Mouse (Mus musculus) neutrophil, adult 5-6 weeks (primary cell): ENCODE measurements around the gene Atp1a1. TPM values are rescaled to one million over a fixed set of nuclear protein-coding genes. Genes with fewer than 3 reads are reported as not detected.

Experiments
- ATAC-seq: fragments of 151-379, 151-347 bp; 2 replicates; pipeline ENCODE4 v1.8.0; 2017; ENCODE audit warnings: mild to moderate bottlenecking, moderate TSS enrichment; ENCODE audit not compliant: insufficient number of reproducible peaks, poor library complexity, low FRiP score, severe bottlenecking; ENCODE audit errors: extremely low read depth
- total RNA-seq: library from RNA; stranded (forward); fragments of 200-1000 nt; gene quantifications from 2 replicates; pipeline ENCODE4 v1.2.3, GENCODE M21; 2017

The Atp1a1 gene
- 72.3 and 75.5 TPM in 2 replicates for total RNA-seq

DNA sequence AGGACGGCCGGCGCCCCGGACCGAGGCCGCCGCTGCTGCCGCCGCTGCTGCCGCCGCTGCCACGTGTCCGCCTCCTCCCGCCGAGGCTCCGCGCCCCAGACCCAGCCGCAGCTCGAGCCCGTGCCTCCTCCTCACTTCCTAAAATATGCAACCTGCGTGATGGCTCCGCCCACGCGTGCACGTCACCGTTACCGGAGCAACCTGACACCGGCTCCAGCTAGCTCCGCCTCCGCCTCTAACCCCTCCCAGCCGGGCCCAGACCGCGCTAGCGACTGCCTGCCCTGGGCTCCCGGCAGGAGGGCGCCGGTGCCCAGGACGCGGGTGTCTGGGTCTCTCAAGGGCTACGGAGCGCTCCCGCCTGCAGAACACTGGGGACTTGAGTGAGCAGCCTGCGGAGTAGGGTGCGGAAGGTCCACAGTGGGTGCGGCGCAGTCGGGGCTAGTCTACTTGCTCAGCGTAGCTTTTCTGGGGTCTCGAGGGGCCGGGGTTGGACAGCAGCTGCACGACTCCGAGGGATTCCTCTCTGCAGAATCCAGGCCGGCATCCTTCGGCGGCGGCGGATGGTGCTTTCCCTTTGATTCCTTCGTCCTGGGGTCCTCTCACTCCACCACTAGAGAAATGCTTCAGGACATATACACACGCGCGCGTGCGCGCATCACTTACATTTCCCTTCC is at the start of gene Atp1a1:
TSS of gene Atp1a1 (minus strand) at position 135 of the 674 bp plus-strand sequence.
- ATAC-seq, result peak; percentile 97

DNA sequence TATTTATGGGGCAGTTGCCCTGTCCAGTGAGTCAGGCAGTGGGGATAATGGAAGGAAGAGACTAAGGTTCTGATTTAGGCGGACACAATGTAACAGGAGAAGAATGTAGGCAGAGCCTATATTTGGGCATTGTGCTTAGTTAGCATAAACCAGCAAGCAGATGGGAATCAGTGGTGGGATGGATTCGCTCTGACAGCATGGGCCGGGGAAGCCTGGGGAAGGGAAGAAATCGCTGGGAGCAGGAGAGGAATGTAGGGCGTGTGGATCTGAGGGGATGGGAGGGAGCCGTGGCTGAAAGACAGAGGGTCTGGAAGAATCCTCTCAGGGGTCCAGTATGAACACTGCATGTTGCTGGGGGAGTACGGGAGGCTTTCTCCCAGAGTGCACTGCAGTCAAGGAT is 49.0 kb upstream of the Atp1a1 start:
- ATAC-seq, result no peak

DNA sequence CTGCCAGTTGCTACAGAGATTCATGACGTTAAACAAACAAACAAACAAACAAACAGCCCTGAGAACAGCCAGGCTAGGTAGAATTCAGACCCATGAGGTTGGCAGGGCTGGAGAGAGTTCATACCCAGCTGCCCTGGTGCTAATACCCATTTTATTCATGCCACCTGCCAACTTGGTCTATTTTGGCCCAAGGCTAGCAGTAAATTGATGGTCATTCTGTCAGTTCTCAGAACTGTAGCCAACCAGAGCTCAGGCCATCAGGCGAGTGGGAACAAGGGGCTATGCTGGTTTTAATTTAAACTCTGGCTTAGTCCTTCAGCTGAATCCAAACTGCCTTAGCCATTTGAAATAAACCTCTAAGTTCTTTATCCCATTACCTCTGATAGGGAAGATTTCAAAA is 48.5 kb upstream of the Atp1a1 start:
- ATAC-seq, result no peak

DNA sequence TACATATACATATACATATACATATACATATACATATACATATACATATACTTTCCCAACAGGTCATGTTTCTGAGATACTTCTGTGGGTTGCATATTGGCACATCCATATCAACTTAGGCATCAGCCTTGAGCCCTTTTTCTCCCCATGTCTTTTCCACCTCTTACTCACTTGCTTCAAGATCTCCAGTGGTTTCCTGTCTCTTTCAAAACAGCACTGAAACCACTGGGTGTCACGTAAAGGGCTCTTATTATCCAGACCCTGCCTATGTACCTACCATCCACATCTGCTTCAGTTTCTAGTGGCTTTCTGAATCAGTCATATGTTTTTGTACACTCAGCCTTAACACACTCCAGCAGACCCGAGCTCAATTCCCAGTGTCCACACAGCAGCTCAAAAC is 45.8 kb upstream of the Atp1a1 start:
- ATAC-seq, result no peak

GRCm38 (mm10) chr3:101649271-101649670 is 44.8 kb upstream of the Atp1a1 start:
- no peak for ATAC-seq

- ATAC-seq, result no peak
Measured at GRCm38 (mm10) chr3:101648096-101648793, 43.8 kb upstream of the Atp1a1 start.

- no peak for ATAC-seq
Measured at GRCm38 (mm10) chr3:101646806-101647205, 42.3 kb upstream of the Atp1a1 start.

DNA sequence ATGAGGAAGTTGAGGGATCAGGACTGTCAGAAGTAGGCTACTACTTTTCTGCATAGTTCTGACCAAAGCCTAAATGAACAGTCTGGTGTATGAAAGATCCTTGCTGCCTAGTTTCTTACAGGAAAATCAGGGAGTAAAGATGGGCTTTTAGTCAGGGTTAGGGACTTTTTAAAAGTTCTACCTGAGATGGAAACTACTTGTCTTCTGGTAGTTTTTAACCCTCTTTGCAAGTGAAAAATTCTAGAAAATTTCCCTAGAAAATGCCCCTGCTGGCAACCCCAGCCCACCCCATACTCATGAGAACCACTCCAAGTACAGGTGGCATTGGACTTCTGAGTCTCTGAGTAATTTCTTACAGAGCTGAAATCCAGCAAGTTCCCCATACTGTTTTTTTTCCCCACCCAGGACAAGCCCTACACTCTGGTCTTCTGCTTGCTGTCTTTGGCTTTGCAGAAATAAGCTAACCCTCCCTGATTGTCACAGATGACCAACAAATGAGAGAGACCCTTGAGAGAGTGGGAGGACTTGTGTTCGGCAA is 41.2 kb upstream of the Atp1a1 start:
- ATAC-seq, result no peak

DNA sequence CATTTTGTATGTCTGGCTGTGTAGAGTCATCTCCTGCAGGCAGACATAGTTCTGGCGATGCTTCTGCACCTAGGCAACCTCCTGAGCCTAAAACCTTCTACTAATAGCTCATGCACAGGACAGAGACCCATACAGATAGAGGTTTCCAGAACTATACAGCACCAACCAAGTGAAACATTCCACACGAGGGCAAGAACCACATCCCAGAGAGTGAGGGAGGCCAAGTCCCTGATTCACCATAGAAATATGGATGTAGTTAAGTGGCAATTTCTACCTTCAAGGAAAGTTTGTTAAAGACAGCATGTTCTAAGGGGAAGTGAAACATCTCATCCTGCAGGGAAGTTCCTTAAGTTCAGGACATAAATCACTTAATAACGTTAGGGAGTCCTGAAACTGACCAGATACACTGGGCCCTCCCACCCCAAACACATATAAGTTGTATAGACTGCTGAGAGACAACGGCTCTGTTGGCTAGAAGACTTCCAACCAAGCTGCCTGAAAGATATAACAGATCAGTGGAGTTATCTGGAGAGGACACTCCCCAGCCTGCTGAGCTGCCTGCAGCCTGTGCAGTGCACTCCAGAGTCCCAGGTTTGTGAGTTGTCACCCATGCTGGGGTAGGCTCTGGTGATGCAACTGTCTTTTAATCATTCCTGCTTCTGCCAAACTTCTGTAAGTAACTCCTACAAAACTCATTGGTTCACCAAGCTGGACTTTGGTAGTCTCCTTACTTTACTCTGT is 39.7 kb upstream of the Atp1a1 start:
- ATAC-seq, result no peak

DNA sequence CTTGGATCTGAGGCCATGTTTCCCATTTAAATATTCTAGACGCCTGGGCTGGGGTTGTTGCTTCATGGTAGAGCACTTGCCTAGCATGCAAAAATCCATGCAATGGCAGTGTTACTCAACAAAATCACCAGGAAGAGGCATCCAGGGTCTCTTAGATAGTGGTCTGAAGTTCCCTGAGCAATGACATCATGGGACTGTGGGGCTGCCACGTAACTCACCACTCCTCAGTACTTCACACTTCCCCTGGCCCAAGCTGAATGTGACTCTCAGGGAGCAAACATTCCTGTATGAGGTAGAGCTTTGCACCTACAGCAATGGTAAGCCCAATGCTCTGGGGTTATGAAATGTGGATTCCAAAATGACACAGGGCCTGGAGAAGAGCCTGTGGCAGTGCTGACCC is 38.8 kb upstream of the Atp1a1 start:
- no peak for ATAC-seq

- ATAC-seq, result no peak
Measured at GRCm38 (mm10) chr3:101638223-101638622, 33.7 kb upstream of the Atp1a1 start.

DNA sequence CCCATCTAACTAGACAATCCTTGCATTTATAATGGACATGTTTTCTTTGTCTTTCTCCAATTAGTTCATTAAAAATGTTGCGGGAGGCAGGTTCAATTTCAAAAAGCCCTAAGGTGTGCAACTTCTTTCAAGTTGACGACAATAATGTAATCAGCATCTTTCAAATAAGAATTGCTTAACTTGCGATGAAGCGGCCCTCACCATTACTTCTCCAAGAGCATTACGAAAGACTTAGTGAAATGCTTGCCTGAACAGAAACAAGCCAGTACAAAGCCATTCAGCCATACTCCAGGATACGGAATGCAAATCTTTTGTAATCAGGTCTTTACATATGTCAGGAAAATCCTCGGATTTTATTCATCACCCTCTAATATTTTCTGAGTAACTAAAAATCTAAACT is 32.0 kb upstream of the Atp1a1 start:
- no peak for ATAC-seq

GRCm38 (mm10) chr3:101636086-101636485 is 31.6 kb upstream of the Atp1a1 start:
- no peak for ATAC-seq

DNA sequence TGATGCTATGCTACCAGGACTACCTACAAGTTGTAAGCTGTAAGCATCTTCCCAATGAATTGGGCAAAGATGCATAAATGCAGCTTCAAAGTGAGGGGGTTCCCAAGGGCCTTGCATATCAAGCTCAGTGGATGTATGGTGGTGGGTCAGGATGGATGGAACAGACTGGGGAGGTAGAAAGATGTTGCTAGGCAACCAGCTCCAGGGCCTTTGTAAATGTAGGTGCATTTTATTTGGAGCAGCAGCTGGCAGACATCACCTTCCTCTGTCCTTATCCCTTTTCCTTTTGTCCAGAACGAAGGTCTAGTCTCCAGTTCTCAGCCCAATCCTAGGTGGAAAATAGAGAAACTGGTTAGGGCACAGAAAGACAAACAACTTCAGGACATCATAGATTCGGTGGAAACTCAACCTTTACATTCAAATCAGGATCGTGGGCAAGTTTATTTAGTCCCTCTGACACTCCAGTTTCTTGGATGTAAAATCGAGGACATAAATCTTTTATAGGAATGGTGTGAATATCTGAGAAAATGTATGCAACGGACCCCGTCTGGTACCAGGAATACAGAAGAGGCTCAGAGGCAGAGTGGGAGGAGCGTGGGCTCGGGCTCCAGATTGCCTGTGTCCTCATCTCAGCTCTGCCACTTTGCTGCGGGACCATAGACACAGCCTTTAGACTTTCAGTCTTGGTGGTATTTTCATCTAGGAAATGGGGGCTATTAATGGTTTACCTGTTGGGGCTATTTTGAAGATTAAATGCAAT is 29.8 kb upstream of the Atp1a1 start:
- no peak for ATAC-seq

- ATAC-seq, result no peak
Measured at GRCm38 (mm10) chr3:101628255-101628654, 23.8 kb upstream of the Atp1a1 start.

- no peak for ATAC-seq
Measured at GRCm38 (mm10) chr3:101624287-101624686, 19.8 kb upstream of the Atp1a1 start.

DNA sequence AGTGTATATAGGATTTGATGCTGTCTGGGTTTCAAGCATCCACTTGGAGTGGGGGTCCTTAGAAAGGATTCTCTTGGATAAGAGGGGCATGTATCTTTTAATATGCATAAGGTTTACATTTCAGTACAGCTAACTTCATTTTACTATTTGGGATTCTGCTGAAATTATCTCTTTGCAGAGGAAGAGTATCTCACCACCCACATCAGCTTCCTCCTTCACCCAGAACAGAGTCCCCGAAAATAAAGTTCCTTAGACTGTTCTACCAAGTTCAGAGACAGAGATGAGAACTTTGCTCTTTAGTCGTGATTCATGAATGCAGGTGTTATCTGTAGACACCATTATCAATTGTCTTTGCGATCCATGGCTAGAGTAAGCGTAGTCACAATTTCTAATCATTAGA is 14.5 kb upstream of the Atp1a1 start:
- ATAC-seq, result no peak

DNA sequence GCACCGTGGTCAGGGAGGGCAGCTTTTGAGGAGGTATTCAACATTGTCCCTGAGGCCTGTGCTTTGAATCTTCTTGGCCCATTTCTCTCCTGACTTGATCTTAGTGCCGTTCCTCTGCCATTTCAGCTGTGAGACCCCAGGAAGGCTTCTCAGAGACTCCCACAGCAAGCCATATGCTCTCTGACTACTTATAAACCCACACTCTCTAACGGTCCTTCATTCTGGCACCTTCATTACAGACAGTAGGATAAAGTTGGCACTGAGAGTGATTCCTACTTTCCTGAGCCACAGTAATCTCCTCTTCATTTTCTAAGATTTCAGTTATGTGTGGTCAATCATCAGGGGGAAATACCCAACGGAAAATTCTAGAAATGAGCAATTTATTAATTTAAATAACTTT is 14.0 kb upstream of the Atp1a1 start:
- no peak for ATAC-seq

- ATAC-seq, result no peak
Measured at GRCm38 (mm10) chr3:101617451-101617850, 13.0 kb upstream of the Atp1a1 start.
